Mouse (Mus musculus) forebrain, embryonic 11.5 days (tissue): Measurements from ENCODE around the gene Plpp3. TPM values are rescaled to one million over a fixed set of nuclear protein-coding genes. Genes with fewer than 3 reads are reported as not detected.
A peak's percentile ranks its signal among the peaks of the same experiment; 100 is the strongest.

Experiments used
- ATAC-seq: fragments of 200-750 bp; cut with Nextera tagmentation; replicated peaks from 2 replicates; pipeline ENCODE4 v1.8.0; 2017; ENCODE audit warnings: moderate TSS enrichment; ENCODE audit not compliant: low FRiP score
- DNase-seq: peaks from one replicate; pipeline ENCODE4 v3.0.0-alpha.2; 2017; ENCODE audit warnings: low spot score
- H3K27ac ChIP-seq: fragments of 300-500 bp; sonication (generic); 2 replicates; pipeline ENCODE4 v1.5.1; 2014; ENCODE audit warnings: low read depth, low read length
- H3K27me3 ChIP-seq: fragments of 300-500 bp; sonication (generic); 2 replicates; pipeline ENCODE4 v1.6.1; 2014; ENCODE audit warnings: mild to moderate bottlenecking, low read length, mixed read lengths; ENCODE audit not compliant: control insufficient read depth, insufficient read depth
- H3K36me3 ChIP-seq: fragments of 300-500 bp; sonication (generic); 2 replicates; pipeline ENCODE4 v1.6.1; 2014; ENCODE audit warnings: mild to moderate bottlenecking, low read length, moderate library complexity, mixed read lengths; ENCODE audit not compliant: control insufficient read depth, insufficient read depth
- H3K4me1 ChIP-seq: fragments of 300-500 bp; sonication (generic); replicated peaks from 2 replicates; pipeline ENCODE4 v1.6.1; 2014; ENCODE audit warnings: low read length, mixed read lengths; ENCODE audit not compliant: control insufficient read depth, insufficient read depth
- H3K4me2 ChIP-seq: fragments of 300-500 bp; sonication (generic); 2 replicates; pipeline ENCODE4 v1.6.1; 2014; ENCODE audit warnings: low read depth, mild to moderate bottlenecking, low read length, moderate library complexity, mixed read lengths; ENCODE audit not compliant: severe bottlenecking
- H3K4me3 ChIP-seq: fragments of 300-500 bp; sonication (generic); 2 replicates; pipeline ENCODE4 v1.5.1; 2014; ENCODE audit warnings: low read depth, low read length
- H3K9ac ChIP-seq: fragments of 300-500 bp; sonication (generic); 2 replicates; pipeline ENCODE4 v1.6.1; 2014; ENCODE audit warnings: low read length
- H3K9me3 ChIP-seq: fragments of 300-500 bp; sonication (generic); 2 replicates; pipeline ENCODE4 v1.6.1; 2016; ENCODE audit warnings: low read length, mixed read lengths; ENCODE audit not compliant: control insufficient read depth
- WGBS: fragments of 180-500 bp; shearing (Covaris S2); extraction: QIAGEN DNeasy Blood & Tissue Kit; methylation state at CpG from one replicate; pipeline ENCODE4 v1.1.7; 2014; 5-methylcytosine and 5-hydroxymethylcytosine counted together
- polyA plus RNA-seq: library from polyadenylated mRNA; unstranded; fragments of >200 nt; fragmentation: Nextera tagmentation; extraction: Ambion mirVana; gene quantifications from 2 replicates; pipeline ENCODE4 v1.2.1, GENCODE M21; 2014

Gene Plpp3
- polyA plus RNA-seq, 1 experiment from 2014 or later = 71.6 TPM

- no peak overlapping the region for H3K4me2 ChIP-seq
- DNase-seq (no peak), ATAC-seq (no peak)
- no peak overlapping the region for H3K27ac ChIP-seq
- H3K27me3 ChIP-seq = no peaks in the 10 kb centered on the region
- H3K9ac ChIP-seq = no peak overlapping the region
- H3K4me3 ChIP-seq = no peak overlapping the region
- H3K4me1 ChIP-seq = peaks cover 26% of the 10 kb centered on the region
- no peaks in the 10 kb centered on the region for H3K9me3 ChIP-seq
- no peaks in the 10 kb centered on the region for H3K36me3 ChIP-seq
- WGBS = 91% methylated on average over 15 of the region's 15 CpGs
These were observed 121.6 kb downstream of the Plpp3 start for GRCm38 (mm10) chr4:105278571-105279410.

GRCm38 (mm10) chr4:105279806-105280205 lies 122.7 kb downstream of the Plpp3 start:
- Histone ChIP-seq H3K4me1 (peaks cover 26% of the 10 kb centered on the region), H3K27ac (no peak overlapping the region), H3K9ac (no peak overlapping the region), H3K9me3 (no peaks in the 10 kb centered on the region), H3K4me3 (no peak overlapping the region), H3K36me3 (no peaks in the 10 kb centered on the region), H3K4me2 (no peak overlapping the region), H3K27me3 (no peaks in the 10 kb centered on the region)
- ATAC-seq = no peak
- 79% methylated on average over 4 of the region's 4 CpGs for WGBS
- DNase-seq = no peak

- peak; percentile 64 for DNase-seq
- H3K9me3 ChIP-seq = no peaks in the 10 kb centered on the region
- H3K4me2 ChIP-seq = peak overlapping the region; percentile 26; the same call in 1 of the 2 replicates
- H3K36me3 ChIP-seq = no peaks in the 10 kb centered on the region
- peak; percentile 83 for ATAC-seq
- H3K9ac ChIP-seq = peak overlapping the region; percentile 16; the same call in 1 of the 2 replicates
- no peaks in the 10 kb centered on the region for H3K27me3 ChIP-seq
- 6% methylated on average over 7 of the region's 7 CpGs for WGBS
- H3K4me3 ChIP-seq = no peak overlapping the region
- H3K4me1 ChIP-seq = peaks cover 24% of the 10 kb centered on the region
- H3K27ac ChIP-seq = peak overlapping the region; percentile 87
These were observed 124.6 kb downstream of the Plpp3 start for GRCm38 (mm10) chr4:105281751-105282231.

Other genes with a start within 250 kb of the Plpp3 start
- gene Fyb2, start 243.9 kb upstream of the Plpp3 start, polyA plus RNA-seq = 0.17 TPM in 1 of 2 replicates, not detected in the other
- gene Prkaa2, start 47.5 kb upstream of the Plpp3 start, polyA plus RNA-seq = 2.5 and 3.3 TPM in 2 replicates